Mouse (Mus musculus): ENCODE data around the gene Lrrc55. TPM values are rescaled to one million over a fixed set of nuclear protein-coding genes. Genes with fewer than 3 reads are reported as not detected.

Lrrc55 gene
- total RNA-seq, 2 experiments from 2014 or later, result 2.1 to 2.7 TPM

DNA sequence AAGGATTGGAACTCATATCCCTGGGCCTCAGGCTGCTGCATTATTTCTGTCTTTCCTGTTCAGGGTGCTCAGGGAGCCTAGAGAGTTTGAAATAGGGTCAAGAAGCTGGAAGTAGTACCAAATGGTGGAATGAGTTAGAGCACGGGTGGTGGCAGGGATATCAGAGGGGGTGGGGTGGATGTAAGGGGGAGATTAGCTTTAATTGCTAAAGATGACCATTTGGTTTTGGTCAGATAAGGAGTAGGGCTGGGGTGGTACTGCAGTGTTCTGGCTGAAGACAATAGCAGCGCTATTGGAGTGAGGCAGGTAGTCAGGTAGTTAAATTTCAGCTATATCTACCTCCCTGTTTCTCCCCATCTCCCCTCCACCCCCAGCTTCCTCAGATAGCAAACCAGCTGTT is 65.8 kb downstream of the Lrrc55 start:
- no peak for DNase-seq

DNA sequence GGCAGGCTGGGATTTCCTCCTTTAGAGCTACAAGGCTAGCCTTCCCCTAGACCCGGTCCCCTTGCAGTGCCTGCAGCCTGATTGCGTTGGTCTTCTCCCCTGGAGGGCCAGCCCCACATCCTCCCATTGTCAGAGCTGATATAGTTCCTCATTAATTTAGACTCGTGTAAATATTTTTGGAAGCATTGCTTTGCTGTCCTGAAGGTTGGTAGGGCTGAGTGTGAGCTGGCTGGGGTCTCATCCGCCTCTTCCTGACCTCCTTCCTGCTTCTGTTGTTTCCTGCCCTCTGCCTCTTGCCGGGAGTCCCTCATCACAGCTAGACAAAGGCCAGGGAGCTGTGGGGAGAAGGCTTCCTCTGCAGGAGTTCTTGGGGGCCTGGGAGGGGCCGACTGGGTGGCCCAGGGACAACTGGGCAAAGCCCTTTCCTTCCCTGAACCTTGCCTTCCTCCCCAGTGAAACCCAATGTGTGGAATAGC is 67.5 kb downstream of the Lrrc55 start:
- peak; percentile 59 for DNase-seq

DNA sequence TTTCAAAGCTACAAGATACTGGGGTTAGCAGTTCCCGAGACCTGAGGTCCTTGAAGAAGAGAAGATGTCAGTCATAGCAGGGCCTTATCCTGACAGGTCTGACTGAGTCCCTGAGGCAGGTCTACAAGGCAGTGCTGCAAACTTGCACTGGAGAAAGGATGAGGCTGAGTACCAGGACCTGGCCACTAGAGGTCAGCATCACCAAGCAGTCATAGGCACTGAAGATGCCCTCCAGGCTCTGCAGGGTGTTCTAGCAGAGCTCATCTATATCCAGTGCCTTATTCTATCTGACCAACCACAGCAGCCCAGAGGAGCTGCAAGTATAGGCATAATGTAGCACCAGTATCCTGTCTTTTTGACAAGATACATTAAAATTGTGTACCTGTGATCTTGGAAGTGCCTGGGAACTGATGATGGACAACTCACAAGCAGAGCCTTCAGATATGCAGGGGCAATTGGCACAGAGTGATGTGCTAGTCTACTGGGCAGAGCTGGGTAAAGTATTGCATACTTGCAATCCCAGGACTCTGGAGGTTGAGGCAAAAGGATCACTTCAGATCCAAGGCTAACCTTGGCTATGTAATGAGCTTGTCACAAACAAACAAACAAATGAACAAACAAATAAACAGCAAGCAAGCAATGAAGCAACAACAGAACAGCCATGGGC is 73.0 kb downstream of the Lrrc55 start:
- peak; percentile 82 for DNase-seq

DNA sequence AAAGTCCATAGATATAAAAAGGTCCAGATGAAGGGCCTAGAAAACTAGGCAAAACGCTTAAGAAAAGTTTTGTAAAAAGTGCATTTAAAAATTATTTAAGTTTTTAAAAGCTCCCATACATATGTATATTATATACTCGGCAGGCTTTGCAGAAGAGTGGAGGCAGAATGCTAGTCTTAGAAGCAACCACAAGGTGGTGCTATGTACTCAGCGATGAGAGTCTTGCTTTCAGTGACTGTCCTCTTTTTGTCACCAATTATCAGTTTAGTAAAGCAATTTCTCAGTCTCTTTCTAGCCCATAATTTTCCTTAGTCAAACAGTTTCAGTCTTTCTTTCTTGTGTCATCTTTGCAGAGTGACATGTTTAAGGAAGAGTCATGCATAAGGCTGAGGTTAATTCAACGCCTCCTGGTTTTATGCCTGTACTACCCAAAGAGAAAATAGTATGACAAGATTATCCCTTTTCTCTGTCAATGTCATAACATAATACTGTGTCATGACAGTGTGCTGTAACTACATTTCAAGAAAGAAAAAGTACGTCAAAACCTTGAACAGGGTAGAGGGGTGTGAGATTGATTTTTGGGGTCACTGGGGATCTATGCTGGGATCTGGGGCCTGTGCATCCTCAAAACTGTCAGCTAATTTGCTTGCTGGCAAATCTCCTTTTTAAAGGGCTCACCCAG is 73.7 kb downstream of the Lrrc55 start:
- peak; percentile 57 for DNase-seq

Other genes starting within 250 kb of the Lrrc55 start
- gene Prg2, start 216.7 kb downstream of the Lrrc55 start, total RNA-seq (2021), result not detected
- gene Prg3, start 209.0 kb downstream of the Lrrc55 start, total RNA-seq (2021), result not detected
- 100 to 1,000 TPM; 106 to 108 TPM for gene Ssrp1, start 160.0 kb downstream of the Lrrc55 start, total RNA-seq (2021)
- gene P2rx3, start 159.7 kb downstream of the Lrrc55 start, total RNA-seq (2021), result under 1 TPM; 0.14 to 0.24 TPM
- 10 to 100 TPM; 87.1 to 88.2 TPM for gene Tnks1bp1, start 149.2 kb downstream of the Lrrc55 start, total RNA-seq (2021)
- 100 to 1,000 TPM in 1 of 2 experiments, 10 to 100 TPM in 1; 85.4 to 109 TPM for gene Aplnr, start 61.0 kb downstream of the Lrrc55 start, total RNA-seq (2021)
- gene Olfr987, start 142.1 kb upstream of the Lrrc55 start, total RNA-seq (2021), result not detected
- not detected for gene Olfr988, start 166.0 kb upstream of the Lrrc55 start, total RNA-seq (2021)
- not detected for gene Olfr992, start 212.3 kb upstream of the Lrrc55 start, total RNA-seq (2021)
- not detected for gene Olfr993, start 217.7 kb upstream of the Lrrc55 start, total RNA-seq (2021)
- gene Olfr994, start 239.3 kb upstream of the Lrrc55 start, total RNA-seq (2021), result not detected
- gene Olfr995, start 246.4 kb upstream of the Lrrc55 start, total RNA-seq (2021), result not detected

All from heart, postnatal 4 days (tissue).